Mouse (Mus musculus): ENCODE data around the gene N4bp3.

The N4bp3 gene

GRCm38 (mm10) chr11:51594715-51595350 lies 55.8 kb downstream of the N4bp3 start:
- DNase-seq: no peak

- no peak for DNase-seq
These were observed 56.8 kb downstream of the N4bp3 start for GRCm38 (mm10) chr11:51593849-51594248.

- DNase-seq: no peak
These were observed 57.3 kb downstream of the N4bp3 start for GRCm38 (mm10) chr11:51593368-51593767.

Measured in kidney, adult 18-20 months (tissue).